Mouse (Mus musculus): ENCODE measurements at regions not wholly inside any gene's neighbourhood (a gene's known extent, or its start where the extent isn't known, plus 50 kb on each side); places are given as distances from the start of the nearest gene placed in this dataset.

DNA sequence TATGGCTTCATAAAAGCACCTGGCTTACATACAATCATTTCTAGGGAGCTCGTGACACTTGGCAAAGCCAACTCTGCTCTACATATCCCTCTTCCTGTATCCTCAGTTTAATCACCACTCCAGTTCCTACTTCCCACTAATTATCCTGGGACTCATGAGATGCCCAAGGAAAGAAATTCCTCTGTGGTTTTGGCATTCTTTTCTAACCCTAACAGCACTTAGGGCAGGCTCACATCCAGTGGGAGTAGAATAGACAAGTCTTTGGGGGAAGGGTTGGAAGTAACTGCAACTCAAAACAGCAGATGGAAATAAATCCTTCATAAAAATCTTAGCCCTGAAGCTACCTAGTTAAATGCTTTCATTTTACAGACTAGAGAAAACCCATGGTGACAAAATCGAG lies 112.3 kb upstream of the Tmtc4 start:
- no peak for TF ChIP-seq POLR2A (IDR thresholded peaks at IDR 0.05; ENCODE audit: borderline replicate concordance, insufficient read depth, low read length)
- TF ChIP-seq CTCF (IDR thresholded peaks at IDR 0.05; ENCODE audit: borderline replicate concordance, insufficient read depth, low read depth, low read length): no peak
